Mouse (Mus musculus): ENCODE data around the gene Tgfb1.
A peak's percentile ranks its signal among the peaks of the same experiment; 100 is the strongest.

The Tgfb1 gene

DNA sequence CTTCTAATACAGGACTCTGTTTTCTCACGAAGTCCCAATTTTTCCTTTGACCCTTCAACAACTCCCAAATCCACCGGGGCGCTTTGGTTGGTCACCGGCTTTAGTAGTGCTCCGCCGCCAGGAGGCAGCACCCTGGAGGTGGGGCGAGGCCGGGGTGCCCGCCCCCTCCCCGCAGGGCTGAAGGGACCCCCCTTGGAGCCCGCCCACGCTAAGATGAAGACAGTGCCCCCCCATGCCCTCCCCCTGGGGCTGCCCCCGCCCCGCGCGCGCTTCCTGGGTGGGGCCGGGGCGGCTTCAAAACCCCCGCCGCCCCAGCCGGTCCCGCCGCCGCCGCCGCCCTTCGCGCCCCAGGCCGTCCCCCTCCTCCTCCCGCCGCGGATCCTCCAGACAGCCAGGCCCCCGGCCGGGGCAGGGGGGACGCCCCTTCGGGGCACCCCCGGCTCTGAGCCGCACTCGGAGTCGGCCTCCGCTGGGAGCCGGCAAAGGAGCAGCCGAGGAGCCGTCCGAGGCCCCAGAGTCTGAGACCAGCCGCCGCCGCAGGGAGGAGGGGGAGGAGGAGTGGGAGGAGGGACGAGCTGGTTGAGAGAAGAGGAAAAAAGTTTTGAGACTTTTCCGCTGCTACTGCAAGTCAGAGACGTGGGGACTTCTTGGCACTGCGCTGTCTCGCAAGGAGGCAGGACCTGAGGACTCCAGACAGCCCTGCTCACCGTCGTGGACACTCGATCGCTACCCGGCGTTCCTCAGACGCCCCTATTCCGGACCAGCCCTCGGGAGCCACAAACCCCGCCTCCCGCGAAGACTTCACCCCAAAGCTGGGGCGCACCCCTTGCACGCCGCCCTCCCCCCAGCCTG, at the start of gene Tgfb1:
Tgfb1 (plus strand) TSS at position 323 of the 852 bp plus-strand sequence.
- DNase-seq (ENCODE audit: low read depth, low spot score): no peak

DNA sequence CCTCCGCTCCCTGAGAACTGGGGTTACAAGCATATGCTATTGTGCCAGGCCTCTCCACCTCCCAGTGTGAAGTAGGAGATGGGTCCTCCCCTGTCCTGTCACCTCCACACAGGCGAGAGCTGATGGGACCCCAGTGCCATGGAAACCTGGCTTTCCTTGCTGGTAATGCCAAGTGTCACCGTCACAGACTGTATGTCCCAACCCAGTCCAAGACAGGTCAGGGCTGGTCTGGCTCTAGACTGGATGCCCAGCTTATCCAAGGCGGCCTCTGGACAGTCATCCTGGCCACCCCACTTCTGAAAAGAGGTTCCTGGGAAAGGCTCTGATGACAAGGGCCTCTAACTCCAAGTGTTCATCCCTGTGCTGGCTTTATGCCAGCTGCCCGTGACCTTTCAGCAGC, 49.7 kb upstream of the Tgfb1 start:
- no peak for DNase-seq (ENCODE audit: low read depth, low spot score)

DNA sequence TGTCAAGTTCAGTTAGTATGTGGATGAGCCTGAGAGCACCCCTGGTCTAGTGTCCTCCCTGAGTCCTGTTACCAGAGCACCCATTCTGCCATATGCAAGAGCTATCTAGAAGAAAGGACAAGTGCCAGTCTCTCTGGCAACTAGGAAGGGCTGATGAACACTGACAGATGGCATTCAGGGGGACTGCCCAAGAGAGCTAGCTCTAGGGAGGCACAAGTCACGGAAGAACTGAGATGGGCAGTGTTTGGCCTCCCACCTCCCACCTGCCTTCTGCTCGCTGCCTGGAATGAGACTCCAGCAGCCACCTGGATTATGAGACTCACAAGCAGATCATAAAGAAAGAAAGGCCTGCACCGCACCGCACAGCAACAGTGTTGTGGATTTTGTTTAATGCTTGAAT, 47.0 kb upstream of the Tgfb1 start:
- DNase-seq (ENCODE audit: low read depth, low spot score): no peak

DNA sequence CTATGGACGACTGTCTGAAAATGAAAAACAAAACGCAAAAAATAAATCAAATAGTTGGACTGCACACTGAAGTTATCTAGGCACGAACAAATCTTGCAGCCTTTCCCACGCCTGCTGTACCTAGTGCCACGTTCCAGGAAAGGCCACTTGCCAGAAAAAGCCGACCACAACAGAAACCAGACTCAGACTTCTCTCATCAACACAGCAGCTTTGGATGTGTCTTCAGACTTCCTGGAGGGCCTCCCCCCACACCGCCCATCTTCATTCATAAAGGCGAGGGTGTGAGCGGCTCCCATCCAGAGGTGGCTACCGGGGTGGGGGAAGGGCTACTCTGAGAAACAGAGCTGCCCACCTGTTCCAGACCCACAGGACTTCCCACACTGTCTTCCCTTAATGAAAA, 42.7 kb upstream of the Tgfb1 start:
- no peak for DNase-seq (ENCODE audit: low read depth, low spot score)

DNA sequence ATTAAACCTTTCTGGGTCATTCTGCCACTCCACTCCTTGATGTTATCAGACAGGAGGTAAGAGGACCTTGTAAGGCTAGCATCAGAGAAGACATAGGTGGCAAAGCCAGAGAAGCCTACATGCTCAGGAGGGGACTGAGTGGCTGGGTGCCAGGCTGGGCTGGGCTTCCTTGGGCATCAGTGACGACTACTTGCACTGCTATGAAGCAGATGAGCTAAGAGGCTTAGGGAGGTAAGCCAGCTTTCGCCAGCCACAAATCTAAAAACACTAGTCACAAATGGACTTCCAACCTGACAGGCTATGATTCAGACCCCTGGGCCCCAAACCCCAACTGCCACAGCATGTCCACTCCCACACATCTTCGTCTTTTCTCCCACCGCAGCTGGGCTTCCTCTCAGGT, 42.2 kb upstream of the Tgfb1 start:
- peak; percentile 72 for DNase-seq (ENCODE audit: low read depth, low spot score)

DNA sequence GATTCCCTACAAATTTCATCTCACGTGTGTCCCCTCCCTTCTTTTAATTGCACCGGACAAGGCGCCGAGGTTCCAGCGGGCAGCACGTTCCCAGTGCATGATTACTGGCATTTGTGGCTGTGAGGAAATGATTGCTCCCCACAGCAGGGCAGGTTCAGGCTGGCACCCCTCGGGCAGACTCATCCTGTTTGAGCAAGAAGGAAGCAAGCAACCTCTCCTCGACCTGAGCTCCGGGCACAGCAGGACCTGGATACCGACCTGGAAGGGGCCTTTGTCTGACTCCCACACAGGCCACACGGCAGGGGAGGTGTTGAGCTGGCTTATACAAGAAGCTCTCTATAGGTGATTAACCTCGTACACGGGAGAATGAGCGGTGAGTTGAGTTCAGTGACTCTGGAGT, 41.7 kb upstream of the Tgfb1 start:
- peak; percentile 41 for DNase-seq (ENCODE audit: low read depth, low spot score)

DNA sequence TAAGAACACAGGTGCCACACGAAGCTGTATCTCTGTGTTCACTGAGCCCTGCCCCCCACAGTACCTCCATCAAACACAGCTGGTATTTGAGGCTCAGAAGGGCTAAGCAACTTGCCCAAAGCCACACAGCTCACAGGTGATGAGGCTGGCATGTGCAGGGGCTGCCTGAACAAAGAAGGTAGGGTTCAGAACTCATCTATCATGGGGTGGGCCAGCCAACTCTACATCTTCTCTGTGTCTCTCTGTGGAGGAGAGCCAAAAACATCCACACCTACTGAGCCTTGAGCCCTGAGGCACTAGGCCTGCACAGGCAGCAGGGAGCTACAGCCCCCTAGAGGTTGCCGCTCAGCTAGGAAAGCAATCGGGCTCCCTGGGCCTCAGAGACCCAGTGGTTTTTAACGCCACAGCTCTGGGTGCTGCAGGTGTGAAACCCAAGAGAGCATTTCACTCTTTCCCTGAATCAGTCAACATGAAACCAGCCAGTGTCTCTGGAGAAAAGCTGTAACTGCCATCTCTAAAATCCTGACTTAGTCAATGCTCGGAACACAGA, 39.2 kb upstream of the Tgfb1 start:
- DNase-seq (ENCODE audit: low read depth, low spot score): no peak

DNA sequence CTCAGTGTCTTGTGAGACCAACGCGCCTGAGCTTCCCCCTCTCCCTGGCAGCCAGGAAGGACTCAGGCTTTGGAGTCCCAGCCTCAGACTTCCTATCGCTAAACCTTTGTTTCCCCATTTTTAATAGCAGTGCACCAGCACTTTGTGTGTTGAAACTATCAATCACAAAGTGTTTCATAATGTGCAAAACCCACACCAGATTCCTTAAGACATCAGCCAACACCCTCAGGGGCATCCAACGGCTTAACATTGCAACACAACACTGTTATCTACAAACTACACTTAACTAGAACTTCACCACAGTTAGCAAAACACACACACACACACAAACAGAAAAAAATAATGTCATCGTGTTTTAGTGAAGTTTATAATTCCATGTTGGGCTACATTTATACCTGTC, 37.0 kb upstream of the Tgfb1 start:
- DNase-seq (ENCODE audit: low read depth, low spot score): no peak

DNA sequence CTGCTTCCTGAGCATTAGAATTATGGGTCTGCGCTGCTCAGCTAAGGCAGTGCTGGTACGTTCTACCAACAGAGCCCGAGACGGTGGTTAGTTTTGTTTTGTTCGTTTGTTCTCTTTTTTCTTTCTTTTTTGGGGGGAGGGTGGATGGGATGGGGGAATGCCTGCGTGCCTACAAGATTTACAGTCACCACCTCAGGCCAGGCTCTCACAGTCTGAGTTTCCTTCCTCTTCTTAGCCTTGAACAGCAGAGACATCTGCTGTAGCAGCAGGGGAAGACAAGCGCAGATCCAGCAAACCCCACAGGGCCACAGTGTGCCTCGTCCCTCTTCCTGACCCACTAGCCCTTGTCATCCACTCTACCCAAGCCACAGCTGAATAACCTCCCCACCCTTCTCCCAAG, 35.5 kb upstream of the Tgfb1 start:
- DNase-seq (ENCODE audit: low read depth, low spot score): no peak

DNA sequence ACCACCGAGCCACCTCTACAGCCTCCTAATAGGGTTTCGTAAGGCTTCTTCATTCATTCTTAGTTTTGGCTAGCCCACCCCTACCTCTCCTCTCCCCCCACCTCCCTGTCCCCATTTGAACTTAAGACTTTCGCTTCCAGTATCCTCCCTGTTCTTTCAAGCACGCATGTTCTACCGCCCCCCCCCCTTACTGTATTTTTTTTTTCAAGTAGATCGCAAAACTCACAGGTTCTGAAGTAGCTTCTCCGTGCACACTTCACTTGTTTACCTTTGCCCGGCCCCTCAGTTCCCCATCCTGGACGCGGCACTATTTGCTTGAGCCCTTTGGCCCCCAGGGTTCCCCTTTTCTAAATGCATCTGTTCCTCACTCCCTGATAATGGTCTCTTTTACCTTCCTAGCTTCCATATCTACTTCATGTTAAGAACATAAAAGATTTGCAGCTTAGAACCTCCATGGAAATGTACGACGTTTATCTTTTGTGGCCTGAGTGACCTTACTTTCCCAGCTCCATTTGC, 34.5 kb upstream of the Tgfb1 start:
- no peak for DNase-seq (ENCODE audit: low read depth, low spot score)

DNA sequence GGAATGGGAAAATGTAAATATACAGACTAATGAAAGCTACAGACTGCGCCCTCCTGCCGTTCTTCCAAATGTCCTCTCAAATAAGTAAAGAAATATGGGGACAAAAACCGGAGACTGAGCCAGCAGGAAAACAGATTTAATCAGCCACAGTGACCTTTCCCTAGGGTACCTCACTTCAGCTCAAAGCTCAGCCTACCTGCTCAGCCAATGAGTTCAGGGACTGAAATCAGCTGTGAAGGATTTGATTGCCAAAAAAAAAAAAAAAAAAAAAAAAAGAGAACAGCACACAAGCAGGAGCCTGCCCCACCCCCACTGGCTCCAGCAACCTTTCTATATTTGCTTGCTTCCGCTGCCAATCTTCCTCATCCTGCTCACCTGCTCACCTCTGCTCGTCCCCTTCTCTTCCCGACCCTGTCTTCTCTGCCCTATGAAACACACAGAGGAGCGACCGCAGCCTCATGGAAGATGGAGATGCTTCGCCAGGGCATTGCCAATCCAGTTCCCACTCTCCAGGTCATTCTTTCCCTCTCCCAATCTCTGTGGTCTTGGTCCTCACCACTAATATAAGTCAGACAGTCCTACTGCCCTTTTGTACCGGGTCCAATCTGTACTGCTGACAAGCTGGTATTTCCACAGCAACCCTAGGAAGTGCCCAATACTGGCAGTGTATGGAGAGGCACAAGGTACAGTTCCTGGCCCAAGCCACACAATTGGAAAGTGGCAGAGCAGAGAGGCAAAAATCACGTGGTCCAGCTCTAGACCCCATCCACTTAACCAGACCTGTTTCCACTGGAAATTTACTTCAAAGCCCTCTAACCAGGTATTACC, 31.0 kb upstream of the Tgfb1 start:
- no peak for DNase-seq (ENCODE audit: low read depth, low spot score)

DNA sequence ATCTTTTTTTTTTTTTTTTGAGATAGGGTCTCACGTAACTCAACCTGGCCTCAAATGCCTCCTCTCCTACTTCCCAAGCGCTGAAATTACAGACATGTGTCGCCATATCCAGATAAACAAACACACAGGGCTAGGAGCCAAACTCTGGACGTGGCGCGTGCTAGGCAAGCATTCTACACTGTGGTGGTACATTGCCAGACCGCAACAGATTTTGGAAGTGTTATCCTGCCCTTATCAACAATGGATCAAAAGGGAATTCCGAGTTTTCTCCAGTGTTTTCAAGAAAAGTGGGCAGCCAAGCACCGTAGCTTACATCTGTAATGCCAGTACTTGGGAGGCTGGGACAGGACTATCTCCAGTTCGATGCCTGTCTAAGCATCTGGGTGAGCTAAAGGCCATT, 29.0 kb upstream of the Tgfb1 start:
- DNase-seq (ENCODE audit: low read depth, low spot score): no peak

DNA sequence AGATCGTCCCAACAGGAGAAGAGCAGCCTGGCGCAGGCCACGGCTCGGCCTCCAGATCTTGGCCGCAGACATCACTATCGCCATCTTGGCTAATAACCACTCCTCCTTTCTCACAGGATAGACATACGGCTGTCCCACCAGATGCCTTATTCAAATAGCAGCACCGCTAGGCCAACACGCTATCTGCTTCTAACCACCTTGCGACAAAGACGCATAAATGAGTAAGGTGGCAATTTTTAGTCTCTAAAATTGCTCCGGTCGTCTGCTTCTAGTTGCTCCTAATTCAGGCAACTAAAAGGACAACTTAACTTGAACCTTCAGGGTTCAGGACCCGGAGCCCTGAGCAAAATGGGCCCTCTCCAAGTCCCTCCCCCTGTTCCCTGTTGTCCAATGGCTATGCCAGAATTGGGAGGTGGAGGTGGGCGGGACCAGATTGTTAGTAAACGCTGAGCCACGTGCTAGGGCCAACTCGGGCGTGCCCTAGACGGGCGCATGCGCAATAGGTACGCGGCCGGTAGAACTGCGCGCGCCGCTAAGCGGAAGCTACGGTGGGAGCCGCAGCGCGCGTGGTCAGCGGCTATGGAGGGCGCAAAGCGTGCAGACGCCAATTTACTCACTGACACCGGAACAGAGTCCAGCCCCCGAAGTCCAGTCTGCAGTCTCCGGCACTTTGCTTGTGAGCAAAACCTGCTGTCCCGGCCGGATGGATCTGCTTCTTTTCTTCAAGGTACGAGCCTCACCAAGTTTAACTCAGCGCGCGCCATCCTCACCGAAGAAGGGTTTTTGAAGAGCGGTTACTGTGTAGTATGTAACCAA, 27.9 kb upstream of the Tgfb1 start, which contains the start of the genes Bckdha and Exosc5:
Bckdha (minus strand) TSS at position 325 of the 816 bp plus-strand sequence.
Exosc5 (plus strand) TSS at position 508 of the 816 bp plus-strand sequence.
- DNase-seq (ENCODE audit: low read depth, low spot score): peak; percentile 100

DNA sequence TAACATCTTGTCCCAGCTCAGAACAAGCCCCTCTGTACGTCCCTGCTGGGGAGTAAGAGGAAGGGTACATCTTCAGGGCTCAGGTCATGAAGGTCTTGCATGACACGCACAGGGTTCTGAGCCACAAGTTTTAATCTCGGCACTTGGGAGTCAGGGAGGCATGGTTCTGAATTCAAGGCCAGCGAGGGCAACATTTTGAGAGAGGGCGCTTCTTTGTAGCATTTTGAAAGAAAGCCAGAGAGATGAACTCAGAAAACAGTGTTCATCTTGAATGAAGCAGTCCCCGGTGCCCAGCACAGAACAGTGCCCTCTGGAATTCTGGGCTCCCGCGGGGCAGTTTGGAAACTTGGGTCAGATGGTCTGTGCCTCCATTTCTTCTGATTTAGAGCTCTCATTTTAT, 20.4 kb upstream of the Tgfb1 start:
- no peak for DNase-seq (ENCODE audit: low read depth, low spot score)

DNA sequence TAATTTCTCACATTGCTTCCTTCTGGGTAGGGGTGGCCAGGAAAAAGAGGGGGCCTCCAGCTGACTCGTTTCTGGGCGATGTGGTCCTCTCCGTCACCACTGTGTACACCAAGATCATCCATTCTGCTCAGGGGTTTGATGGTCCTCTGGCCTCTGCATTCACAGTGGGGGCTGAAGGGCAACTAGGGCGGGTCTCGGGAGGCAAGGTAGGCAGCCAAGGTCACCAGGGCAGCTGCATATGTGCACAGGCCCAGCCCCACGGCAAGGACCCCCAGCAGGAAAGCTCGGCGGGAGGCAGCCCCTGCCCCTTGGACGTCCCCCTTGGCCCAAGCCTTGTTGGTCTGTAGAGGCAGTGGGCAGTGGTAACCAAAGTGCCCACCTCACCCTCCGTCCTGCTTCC, 17.6 kb upstream of the Tgfb1 start:
- no peak for DNase-seq (ENCODE audit: low read depth, low spot score)

DNA sequence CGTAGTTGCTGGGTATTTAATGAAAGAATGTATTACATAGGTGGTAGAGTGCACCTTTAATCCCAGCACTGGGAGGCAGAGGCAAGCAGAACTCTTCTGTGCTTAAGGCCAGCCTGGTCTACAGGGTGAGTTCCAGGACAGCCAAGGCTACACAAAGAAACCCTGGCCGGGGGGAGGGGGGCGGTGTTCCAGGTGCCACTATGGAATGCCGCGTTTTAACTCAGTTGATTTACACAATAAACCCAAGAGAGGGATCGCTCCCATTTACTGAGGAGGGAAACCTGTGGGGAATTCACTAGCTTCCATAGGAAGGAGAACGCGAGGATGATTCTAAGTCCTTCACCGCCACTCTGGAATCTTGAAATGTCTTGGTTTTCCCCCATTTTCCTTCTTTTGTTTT, 17.2 kb upstream of the Tgfb1 start:
- DNase-seq (ENCODE audit: low read depth, low spot score): no peak

DNA sequence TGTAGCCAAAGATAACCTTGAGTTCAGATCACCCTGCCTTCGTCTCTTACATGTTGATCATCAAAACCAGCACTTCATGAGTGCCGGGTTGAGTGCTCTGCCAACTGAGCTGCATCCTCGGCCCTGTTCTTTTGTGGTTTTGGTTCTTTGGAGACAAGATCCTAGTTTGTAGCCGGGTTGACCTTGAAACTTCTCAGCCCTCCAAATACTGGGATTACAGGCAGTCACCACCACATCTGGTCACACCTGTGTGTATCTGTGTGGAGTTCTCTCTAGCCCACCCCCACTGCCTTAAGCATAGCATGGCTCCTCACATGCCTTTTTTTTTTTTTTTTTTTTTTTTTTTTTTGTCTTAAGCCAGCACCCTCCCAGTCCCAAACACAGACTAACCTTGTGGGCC, 16.7 kb upstream of the Tgfb1 start:
- DNase-seq (ENCODE audit: low read depth, low spot score): no peak

DNA sequence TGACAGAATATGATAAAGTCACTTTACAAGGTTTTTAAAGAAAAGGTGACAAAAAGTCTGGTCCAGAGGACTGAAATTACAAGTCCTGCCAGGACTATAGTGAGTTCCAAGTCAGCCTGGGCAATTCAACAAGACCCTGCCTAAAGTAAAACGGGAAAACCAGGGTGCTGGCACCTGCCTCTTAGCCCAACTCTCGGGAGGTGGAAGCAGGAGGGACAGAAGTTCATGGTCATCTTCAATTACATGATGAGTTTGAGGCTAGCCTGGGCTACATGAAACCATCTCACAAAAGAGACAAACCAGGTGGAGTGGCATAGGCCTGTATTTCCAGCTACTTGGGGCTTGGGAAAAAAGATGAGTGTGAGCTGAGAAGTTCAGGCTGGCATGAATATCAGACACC, 15.1 kb upstream of the Tgfb1 start:
- no peak for DNase-seq (ENCODE audit: low read depth, low spot score)

DNA sequence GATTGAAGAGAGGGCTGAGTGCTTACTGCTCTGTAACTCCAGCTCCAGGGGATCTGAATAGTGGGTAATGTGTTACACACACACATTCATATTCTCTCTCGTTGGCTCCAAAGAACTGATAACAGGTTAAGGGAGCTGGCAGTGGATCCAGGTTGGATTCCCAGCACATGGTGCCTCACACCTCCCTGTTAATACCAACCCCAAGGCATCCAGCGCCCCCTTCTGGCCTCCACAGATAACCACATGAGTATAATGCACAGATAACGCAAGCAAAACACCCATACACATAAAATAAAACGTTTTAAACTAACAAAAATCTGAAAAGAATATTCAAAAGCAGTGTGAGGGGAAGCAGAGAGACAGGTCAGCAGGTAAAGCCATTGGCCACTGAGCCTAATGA, 14.4 kb upstream of the Tgfb1 start:
- DNase-seq (ENCODE audit: low read depth, low spot score): no peak

DNA sequence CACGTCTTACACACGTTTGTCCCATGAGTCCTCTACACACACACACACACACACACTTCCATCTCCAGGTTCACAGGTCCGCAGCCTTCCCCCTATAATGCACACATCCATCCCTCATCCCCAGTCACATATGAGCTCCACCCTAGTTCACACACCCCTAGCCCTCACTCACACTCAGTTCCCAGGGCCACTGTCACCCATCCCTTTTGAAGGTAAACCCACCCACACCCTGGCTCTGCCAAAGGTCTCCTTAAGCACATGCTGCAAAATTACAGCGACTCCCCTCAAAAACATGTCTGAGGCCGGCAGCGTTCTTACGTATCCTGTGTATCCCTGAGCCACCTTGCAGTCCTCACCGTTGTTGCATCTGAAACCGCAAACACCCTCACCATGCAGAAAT, 12.5 kb upstream of the Tgfb1 start:
- no peak for DNase-seq (ENCODE audit: low read depth, low spot score)

DNA sequence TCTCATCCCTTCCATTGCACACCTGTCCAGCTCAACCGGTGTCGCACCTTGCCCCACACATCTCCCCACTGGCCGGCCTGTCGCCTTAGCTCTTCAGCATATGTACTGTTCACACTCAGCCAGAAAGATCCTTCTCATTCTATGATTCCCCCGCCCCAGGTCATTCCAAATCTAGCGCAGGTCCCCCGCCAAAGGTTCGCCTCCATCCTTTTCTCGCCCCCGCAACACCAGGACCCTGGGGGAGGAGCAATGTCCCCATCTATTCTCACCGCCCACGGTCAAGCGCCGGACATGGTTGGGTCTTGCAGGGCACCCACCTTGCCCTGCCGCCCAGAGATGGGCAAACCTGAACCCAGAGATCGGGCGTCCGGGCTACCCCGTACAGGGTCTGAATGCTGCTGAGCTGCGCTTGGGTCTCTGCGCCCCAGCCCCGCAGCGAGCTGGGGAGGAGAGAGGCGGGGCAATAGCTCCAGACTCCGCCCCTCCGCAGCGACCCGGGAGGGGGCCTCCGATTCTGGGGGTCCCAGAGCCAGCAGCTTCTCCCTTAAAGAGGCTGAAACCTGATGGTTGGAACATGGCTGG, 12.0 kb upstream of the Tgfb1 start, which contains the start of gene Tmem91:
Tmem91 (minus strand) TSS at position 448 of the 582 bp plus-strand sequence.
- DNase-seq (ENCODE audit: low read depth, low spot score): no peak
